Comparison of ENCODE assay signal across 8 mouse cellular contexts in the genomic region with DNA sequence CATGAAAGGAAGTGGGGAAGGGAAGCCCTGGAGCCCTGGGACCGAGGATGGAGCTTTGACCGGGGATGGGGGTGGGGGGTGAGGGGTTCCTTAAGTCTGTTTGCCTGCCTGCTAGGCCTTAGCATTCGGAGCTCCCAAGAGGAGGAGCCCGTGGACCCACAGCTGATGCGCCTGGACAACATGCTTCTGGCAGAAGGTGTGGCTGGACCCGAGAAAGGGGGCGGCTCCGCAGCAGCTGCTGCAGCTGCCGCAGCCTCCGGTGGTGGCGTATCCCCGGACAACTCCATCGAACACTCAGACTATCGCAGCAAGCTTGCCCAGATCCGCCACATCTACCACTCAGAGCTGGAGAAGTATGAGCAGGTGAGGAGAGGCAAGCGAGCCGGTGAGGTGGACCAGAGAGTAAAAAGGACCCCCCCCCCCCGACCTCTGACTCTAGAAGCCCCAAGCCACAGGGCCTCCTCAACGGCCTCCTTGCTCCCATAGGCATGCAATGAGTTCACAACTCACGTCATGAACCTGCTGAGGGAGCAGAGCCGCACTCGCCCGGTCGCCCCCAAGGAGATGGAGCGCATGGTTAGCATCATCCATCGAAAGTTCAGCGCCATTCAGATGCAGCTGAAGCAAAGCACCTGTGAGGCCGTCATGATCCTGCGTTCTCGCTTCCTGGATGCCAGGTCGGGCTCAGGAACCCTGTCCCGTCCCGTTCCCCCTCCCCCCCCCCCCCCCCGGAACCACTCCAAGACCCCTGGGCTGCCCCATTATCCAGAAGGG. TPM values are rescaled to one million over a fixed set of nuclear protein-coding genes. Genes with fewer than 3 reads are reported as not detected.
DNase-seq lines count a peak whose midpoint lies in the region; ATAC-seq and TF ChIP-seq lines count a peak whose summit lies in the region.

No protein-coding gene starts in this region.

- 62% methylated on average over 34 of the region's 34 CpGs for WGBS in heart, embryonic 13.5 days
- WGBS in hindbrain, postnatal 0 days = 43% methylated on average over 33 of the region's 34 CpGs

- H3K9ac ChIP-seq in heart, embryonic 13.5 days = peak overlapping the region; percentile 100
- peak overlapping the region; percentile 96 for H3K9ac ChIP-seq in hindbrain, postnatal 0 days (replicated peaks; ENCODE audit: low read length)

- TF ChIP-seq CTCF in hindbrain, postnatal 0 days (IDR thresholded peaks at IDR 0.05; ENCODE audit: low read depth) = peak; percentile 22

- H3K27me3 ChIP-seq in heart, embryonic 13.5 days (replicated peaks) = no peaks in the 10 kb centered on the region
- H3K27me3 ChIP-seq in hindbrain, postnatal 0 days (ENCODE audit: insufficient read depth, low read length) = no peaks in the 10 kb centered on the region

- ATAC-seq in heart, embryonic 13.5 days (ENCODE audit: extremely low read depth, insufficient number of reproducible peaks, low FRiP score, low TSS enrichment) = no peak
- no peak for ATAC-seq in hindbrain, postnatal 0 days

- peak overlapping the region; percentile 98; the same call in 1 of the 2 replicates for H3K27ac ChIP-seq in heart, embryonic 13.5 days (replicated peaks)
- peak overlapping the region; percentile 96 for H3K27ac ChIP-seq in hindbrain, postnatal 0 days

- no peaks in the 10 kb centered on the region for H3K9me3 ChIP-seq in heart, embryonic 13.5 days
- H3K9me3 ChIP-seq in hindbrain, postnatal 0 days (ENCODE audit: low read length) = no peaks in the 10 kb centered on the region

- peaks cover 80% of the 10 kb centered on the region for H3K4me1 ChIP-seq in heart, embryonic 13.5 days
- peaks cover 25% of the 10 kb centered on the region for H3K4me1 ChIP-seq in hindbrain, postnatal 0 days (ENCODE audit: insufficient read depth, low read length)

- peak overlapping the region; percentile 92 for H3K4me3 ChIP-seq in heart, embryonic 13.5 days
- H3K4me3 ChIP-seq in hindbrain, postnatal 0 days (ENCODE audit: low read length) = peak overlapping the region; percentile 85

- peaks cover 29% of the 10 kb centered on the region for H3K36me3 ChIP-seq in heart, embryonic 13.5 days
- H3K36me3 ChIP-seq in hindbrain, postnatal 0 days (ENCODE audit: insufficient read depth, low read length) = peaks cover 22% of the 10 kb centered on the region; the same call in 1 of the 2 replicates

- DNase-seq in heart, adult 18-20 months = no peak
- peak; percentile 59 for DNase-seq in embryo, embryonic 11 days
- peak; percentile 54 for DNase-seq in hindbrain, postnatal 0 days (ENCODE audit: low spot score)
- DNase-seq in lung, postnatal 4 days = peak; percentile 56 to 75
- DNase-seq in B cell, adult 2 months = no peak
- no peak for DNase-seq in c-Kit-positive CD71-positive TER-119-positive erythroid progenitor cells, embryonic 14.5 days (ENCODE audit: low spot score)
- no peak for DNase-seq in ovary, adult 18-20 months (ENCODE audit: low spot score)

- peak overlapping the region; percentile 91 for H3K4me2 ChIP-seq in heart, embryonic 13.5 days
- H3K4me2 ChIP-seq in hindbrain, postnatal 0 days (ENCODE audit: low read depth, low read length) = peak overlapping the region; percentile 97

RNA-seq across cellular contexts. Expression of gene Pbx2, which starts 2.9 kb away (rescaled TPM):
- polyA plus RNA-seq in heart, embryonic 13.5 days (2015; fragmentation: Nextera tagmentation; extraction: Ambion mirVana) = 7.0 and 7.3 TPM in 2 replicates
- 10 to 100 TPM; 13.6 to 17.4 TPM for total RNA-seq in heart, adult 18-20 months (2021)
- 63.1 and 67.1 TPM in 2 replicates for total RNA-seq in hindbrain, postnatal 0 days (2014; rRNA removed)
- polyA plus RNA-seq in hindbrain, postnatal 0 days (2015; fragmentation: Nextera tagmentation; extraction: Ambion mirVana) = 6.2 and 7.5 TPM in 2 replicates

RNA-seq across cellular contexts. Expression of gene Ager, which starts 3.7 kb away (rescaled TPM):
- 3.7 and 4.0 TPM in 2 replicates for polyA plus RNA-seq in heart, embryonic 13.5 days (2015; fragmentation: Nextera tagmentation; extraction: Ambion mirVana)
- total RNA-seq in heart, adult 18-20 months (2021) = under 1 TPM in 1 of 2 experiments, not detected in 1; 0.23 TPM
- total RNA-seq in hindbrain, postnatal 0 days (2014; rRNA removed) = 1.8 and 2.0 TPM in 2 replicates
- 1.7 and 2.5 TPM in 2 replicates for polyA plus RNA-seq in hindbrain, postnatal 0 days (2015; fragmentation: Nextera tagmentation; extraction: Ambion mirVana)

RNA-seq across cellular contexts. Expression of gene Gpsm3, which starts 4.3 kb away (rescaled TPM):
- 6.8 and 7.0 TPM in 2 replicates for polyA plus RNA-seq in heart, embryonic 13.5 days (2015; fragmentation: Nextera tagmentation; extraction: Ambion mirVana)
- 1 to 10 TPM; 4.1 to 5.9 TPM for total RNA-seq in heart, adult 18-20 months (2021)
- 3.4 and 4.8 TPM in 2 replicates for total RNA-seq in hindbrain, postnatal 0 days (2014; rRNA removed)
- polyA plus RNA-seq in hindbrain, postnatal 0 days (2015; fragmentation: Nextera tagmentation; extraction: Ambion mirVana) = 4.8 and 5.4 TPM in 2 replicates

RNA-seq across cellular contexts. Expression of gene Rnf5, which starts 9.6 kb away (rescaled TPM):
- 106 and 120 TPM in 2 replicates for polyA plus RNA-seq in heart, embryonic 13.5 days (2015; fragmentation: Nextera tagmentation; extraction: Ambion mirVana)
- 10 to 100 TPM; 40.9 to 43.3 TPM for total RNA-seq in heart, adult 18-20 months (2021)
- 61.9 and 65.3 TPM in 2 replicates for total RNA-seq in hindbrain, postnatal 0 days (2014; rRNA removed)
- 223 and 233 TPM in 2 replicates for polyA plus RNA-seq in hindbrain, postnatal 0 days (2015; fragmentation: Nextera tagmentation; extraction: Ambion mirVana)

RNA-seq across cellular contexts. Expression of gene Agpat1, which starts 10.1 kb away (rescaled TPM):
- polyA plus RNA-seq in heart, embryonic 13.5 days (2015; fragmentation: Nextera tagmentation; extraction: Ambion mirVana) = 53.6 and 54.2 TPM in 2 replicates
- 10 to 100 TPM; 67.9 to 72.4 TPM for total RNA-seq in heart, adult 18-20 months (2021)
- 306 and 322 TPM in 2 replicates for total RNA-seq in hindbrain, postnatal 0 days (2014; rRNA removed)
- polyA plus RNA-seq in hindbrain, postnatal 0 days (2015; fragmentation: Nextera tagmentation; extraction: Ambion mirVana) = 97.7 and 98.4 TPM in 2 replicates

Comparison
In these comparisons a context has a peak if more than half of its experiments do, and no peak if none do; other contexts are left out.
1. DNase-seq: peak in embryo, embryonic 11 days (single experiment), hindbrain, postnatal 0 days (single experiment) and lung, postnatal 4 days (2 of 2); none in heart, adult 18-20 months (0 of 2), B cell, adult 2 months (0 of 2), c-Kit-positive CD71-positive TER-119-positive erythroid progenitor cells, embryonic 14.5 days (single experiment) and ovary, adult 18-20 months (single experiment).